Mouse (Mus musculus) cortical plate, adult 2 months (tissue): ENCODE data around the gene Ppp1r1b. TPM values are rescaled to one million over a fixed set of nuclear protein-coding genes. Genes with fewer than 3 reads are reported as not detected.

Source experiments
- H3K27ac ChIP-seq: fragments of 200-500 bp; 2 replicates; pipeline ENCODE4 v1.5.1; 2012; ENCODE audit warnings: low read length, control low read depth, inconsistent platforms; ENCODE audit not compliant: insufficient read depth
- H3K4me1 ChIP-seq: fragments of 200-500 bp; 2 replicates; pipeline ENCODE4 v1.6.1; 2011; ENCODE audit warnings: low read length; ENCODE audit not compliant: control insufficient read depth, insufficient read depth
- H3K4me3 ChIP-seq: fragments of 200-500 bp; 2 replicates; pipeline ENCODE4 v1.5.1; 2011; ENCODE audit warnings: mild to moderate bottlenecking, low read length, control low read depth; ENCODE audit not compliant: insufficient read depth
- CTCF ChIP-seq: fragments of 200-500 bp; IDR thresholded peaks from 2 replicates; pipeline ENCODE4 v1.5.1; 2011; ENCODE audit warnings: mild to moderate bottlenecking, control low read depth, low read length; ENCODE audit not compliant: insufficient read depth; ENCODE audit errors: extremely low read depth
- POLR2A ChIP-seq: fragments of 200-500 bp; IDR thresholded peaks from 2 replicates; pipeline ENCODE4 v1.6.1; 2011; ENCODE audit warnings: mild to moderate bottlenecking, low read length, control low read depth; ENCODE audit not compliant: insufficient read depth; ENCODE audit errors: extremely low read depth
- polyA plus RNA-seq: library from polyadenylated mRNA; depleted of rRNA; stranded (reverse); fragments of >200 nt; gene quantifications from 2 replicates; pipeline ENCODE4 v1.2.3, GENCODE M21; 2012

The Ppp1r1b gene
- polyA plus RNA-seq, 1 experiment: 322 TPM

DNA sequence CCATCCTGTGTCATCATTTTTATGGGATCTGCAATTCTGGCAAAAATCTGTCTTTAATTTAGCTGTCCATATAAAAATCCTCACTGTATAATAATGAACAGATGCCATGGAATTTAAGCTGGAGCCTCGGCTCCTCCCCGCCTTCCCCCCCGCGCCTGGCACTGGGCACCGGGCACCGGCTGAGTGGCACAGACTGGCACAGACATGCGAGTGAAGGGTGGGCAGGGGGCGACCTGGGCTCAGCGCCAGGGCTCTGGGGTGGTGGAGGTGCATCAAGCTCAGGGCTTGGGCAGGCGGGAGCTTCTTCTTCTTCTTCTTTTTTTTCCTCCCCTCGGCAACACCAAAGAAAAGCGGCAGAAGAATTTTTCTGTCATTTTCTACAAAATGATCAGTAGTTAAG lies 27.8 kb upstream of the Ppp1r1b start:
- peaks cover 8% of the 10 kb centered on the region for H3K4me1 ChIP-seq
- peak overlapping the region; percentile 82 for H3K27ac ChIP-seq
- TF ChIP-seq CTCF (no peak), POLR2A (no peak)
- H3K4me3 ChIP-seq: peak overlapping the region; percentile 30

- H3K4me3 ChIP-seq: peak overlapping the region; percentile 30
- peak overlapping the region; percentile 82 for H3K27ac ChIP-seq
- TF ChIP-seq CTCF (no peak), POLR2A (no peak)
- H3K4me1 ChIP-seq: peaks cover 8% of the 10 kb centered on the region
These were observed 27.2 kb upstream of the Ppp1r1b start for GRCm38 (mm10) chr11:98320806-98321676.

DNA sequence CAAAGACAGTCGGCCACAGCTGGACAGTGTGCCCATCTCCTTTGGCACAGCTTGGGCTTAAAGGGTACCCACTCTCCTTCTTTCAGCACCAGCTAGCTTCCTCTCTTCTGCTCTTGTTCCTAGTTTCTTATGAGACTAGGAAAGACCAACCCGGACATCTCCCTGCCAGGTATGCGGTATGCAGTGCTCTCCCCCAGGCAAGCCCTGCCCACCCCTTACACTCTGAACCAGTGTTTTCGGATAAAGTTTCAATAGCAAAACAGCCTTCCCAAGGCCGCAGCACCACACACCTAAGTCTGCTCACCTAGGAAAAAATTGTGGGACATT lies 26.6 kb upstream of the Ppp1r1b start:
- Histone ChIP-seq H3K4me1 (peaks cover 8% of the 10 kb centered on the region), H3K4me3 (no peak overlapping the region), H3K27ac (0 out of 2 replicates have a peak overlapping the region, but pooled peaks have one; percentile 82)
- TF ChIP-seq POLR2A (no peak), CTCF (no peak)

DNA sequence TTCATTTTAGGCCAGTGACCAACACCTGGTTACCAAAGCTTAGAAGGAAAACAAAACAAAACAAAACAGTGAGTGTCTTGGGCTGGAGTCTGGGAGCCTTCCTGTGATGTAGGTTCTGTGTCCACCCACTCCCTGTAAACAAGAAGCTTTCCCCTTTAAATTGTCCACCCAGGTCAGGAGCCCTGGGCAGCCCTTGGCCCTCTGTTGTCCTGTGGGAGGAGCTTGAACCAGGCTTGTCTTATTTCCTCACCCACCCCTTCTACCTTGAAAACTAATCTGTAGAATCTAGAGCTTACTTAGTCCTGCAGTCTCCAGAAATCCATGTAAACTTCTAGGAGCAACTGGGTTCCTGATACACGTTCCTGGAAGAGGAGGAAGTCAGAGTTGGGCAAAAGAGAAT lies 26.0 kb upstream of the Ppp1r1b start:
- no peak overlapping the region for H3K4me3 ChIP-seq
- H3K27ac ChIP-seq: no peak overlapping the region
- TF ChIP-seq POLR2A: no peak
- no peak for TF ChIP-seq CTCF
- H3K4me1 ChIP-seq: peaks cover 8% of the 10 kb centered on the region

GRCm38 (mm10) chr11:98323136-98323866 lies 24.9 kb upstream of the Ppp1r1b start:
- H3K4me3 ChIP-seq: no peak overlapping the region
- H3K4me1 ChIP-seq: peaks cover 8% of the 10 kb centered on the region
- no peak overlapping the region for H3K27ac ChIP-seq
- TF ChIP-seq CTCF (no peak), POLR2A (no peak)

GRCm38 (mm10) chr11:98323933-98324332 lies 24.3 kb upstream of the Ppp1r1b start:
- no peak for TF ChIP-seq POLR2A
- no peak for TF ChIP-seq CTCF
- Histone ChIP-seq H3K4me1 (peaks cover 6% of the 10 kb centered on the region), H3K4me3 (no peak overlapping the region), H3K27ac (no peak overlapping the region)

GRCm38 (mm10) chr11:98325191-98325820 lies 22.9 kb upstream of the Ppp1r1b start:
- TF ChIP-seq POLR2A (no peak), CTCF (no peak)
- H3K4me1 ChIP-seq: peaks cover 5% of the 10 kb centered on the region
- H3K4me3 ChIP-seq: peak overlapping the region; percentile 93; the same call in 1 of the 2 replicates
- no peak overlapping the region for H3K27ac ChIP-seq

GRCm38 (mm10) chr11:98325821-98326218 lies 22.4 kb upstream of the Ppp1r1b start:
- TF ChIP-seq CTCF (no peak), POLR2A (no peak)
- Histone ChIP-seq H3K27ac (no peak overlapping the region), H3K4me1 (peaks cover 5% of the 10 kb centered on the region), H3K4me3 (peak overlapping the region; percentile 93)

DNA sequence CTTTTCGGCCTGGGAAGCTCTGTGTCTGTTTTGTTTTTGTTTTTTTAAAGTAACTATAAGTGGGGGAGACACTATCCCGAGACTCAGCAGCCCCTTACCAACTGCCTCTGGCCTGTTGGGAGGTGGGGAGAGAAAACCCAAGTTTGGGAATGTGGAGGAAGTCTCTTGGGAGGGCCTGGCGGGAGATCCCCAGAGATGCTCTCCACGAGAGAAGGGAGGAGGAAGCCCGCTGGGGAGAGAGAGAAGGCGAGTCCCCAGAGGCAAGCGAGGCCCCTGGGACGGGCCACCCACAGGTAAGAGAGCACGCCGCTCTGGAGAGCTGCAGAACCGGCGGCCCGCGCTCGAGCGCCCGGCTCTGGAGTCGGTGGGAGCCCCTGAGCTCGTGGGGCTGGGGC lies 21.5 kb upstream of the Ppp1r1b start:
- peaks cover 5% of the 10 kb centered on the region for H3K4me1 ChIP-seq
- peak overlapping the region; percentile 93 for H3K4me3 ChIP-seq
- no peak overlapping the region for H3K27ac ChIP-seq
- no peak for TF ChIP-seq CTCF
- TF ChIP-seq POLR2A: no peak
